Mouse (Mus musculus): ENCODE measurements at regions not wholly inside any gene's neighbourhood (a gene's known extent, or its start where the extent isn't known, plus 50 kb on each side); places are given as distances from the start of the nearest gene placed in this dataset.

GRCm38 (mm10) chr10:16231821-16232220 is 1491.2 kb upstream of the Cited2 start:
- DNase-seq (ENCODE audit: low spot score in 2 of 2): no peak

GRCm38 (mm10) chr10:16233612-16234106 is 1489.4 kb upstream of the Cited2 start:
- DNase-seq (ENCODE audit: low spot score in 2 of 2): no peak

DNA sequence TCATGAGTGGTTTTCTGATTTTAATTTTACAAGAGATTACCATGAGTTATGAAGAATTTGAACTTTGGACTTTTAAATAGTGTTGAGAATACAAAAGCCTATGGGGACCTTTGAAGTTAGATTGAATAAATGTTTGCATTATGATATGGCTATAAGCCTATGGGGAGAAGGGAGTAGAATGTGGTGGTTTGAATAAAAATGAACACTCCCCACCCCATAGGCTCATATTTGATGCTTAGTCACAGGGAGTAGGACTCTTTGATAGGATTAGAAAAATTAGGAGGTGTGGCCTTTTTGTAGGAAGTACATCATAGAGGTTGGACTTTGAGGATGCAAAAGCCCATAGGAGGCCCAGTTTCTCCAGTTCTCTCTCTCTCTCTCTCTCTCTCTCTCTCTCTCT is 1466.7 kb upstream of the Cited2 start:
- DNase-seq (ENCODE audit: low spot score in 2 of 2): no peak

- no peak for DNase-seq (ENCODE audit: low spot score in 2 of 2)
These were observed 1450.2 kb upstream of the Cited2 start for GRCm38 (mm10) chr10:16272786-16273185.

DNA sequence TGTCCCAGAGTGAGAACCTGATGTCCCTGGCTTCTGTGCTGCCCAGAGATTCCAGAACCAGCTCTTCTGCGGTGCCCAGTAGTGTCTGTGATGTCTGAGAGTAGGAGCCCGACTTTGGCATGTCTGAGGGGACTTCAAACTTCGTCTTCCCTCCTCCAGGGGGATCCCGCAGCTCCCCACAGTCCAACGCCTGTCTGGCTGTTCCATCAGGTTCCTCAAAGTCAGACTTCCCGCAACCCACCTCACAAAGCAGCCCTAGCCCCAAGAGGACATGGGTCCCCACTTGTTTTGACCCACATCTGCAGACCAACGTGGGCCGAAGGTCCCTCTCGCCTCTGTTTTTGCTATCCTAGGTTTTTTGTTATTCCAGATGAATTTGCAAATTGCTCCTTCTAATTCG is 1406.0 kb upstream of the Cited2 start:
- DNase-seq (ENCODE audit: low spot score in 2 of 2): no peak

GRCm38 (mm10) chr10:16337546-16337945 is 1385.5 kb upstream of the Cited2 start:
- DNase-seq (ENCODE audit: low spot score in 2 of 2): no peak

- DNase-seq (ENCODE audit: low spot score in 2 of 2): peak in 1 of 2 experiments; percentile 20
These were observed 1381.5 kb upstream of the Cited2 start for GRCm38 (mm10) chr10:16341496-16341895.

DNA sequence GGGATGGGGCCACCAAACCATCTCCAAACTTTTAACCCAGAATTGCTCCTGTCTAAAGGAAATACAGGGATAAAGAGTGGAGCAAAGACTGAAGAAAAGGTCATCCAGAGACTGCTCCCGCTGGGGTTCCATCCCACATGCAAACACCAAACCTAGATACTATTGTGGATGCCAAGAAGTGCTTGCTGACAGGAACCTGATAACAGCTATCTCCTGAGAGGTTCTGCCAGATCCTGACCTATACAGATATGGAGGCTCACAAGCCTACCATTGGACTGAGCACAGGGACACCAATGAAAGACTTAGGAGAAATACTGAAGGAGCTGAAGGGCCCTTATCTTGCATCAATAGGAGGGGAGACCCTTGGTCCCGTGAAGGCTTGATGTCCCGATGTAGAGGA is 1359.0 kb upstream of the Cited2 start:
- no peak for DNase-seq (ENCODE audit: low spot score in 2 of 2)

All from layer of hippocampus, postnatal 14 days (tissue).